ENCODE assay signal across 8 mouse cellular contexts in genomic region chr3:69721814-69722186, GRCm38 (mm10). TPM values are rescaled to one million over a fixed set of nuclear protein-coding genes. Genes with fewer than 3 reads are reported as not detected.
DNase-seq lines count a peak whose midpoint lies in the region; ATAC-seq lines count a peak whose summit lies in the region.

TSS of gene Nmd3 (plus strand) at chr3:69721985.

- H3K27me3 ChIP-seq in forebrain, embryonic 14.5 days (replicated peaks; ENCODE audit: control insufficient read depth, insufficient read depth, low read length): no peaks in the 10 kb centered on the region
- no peaks in the 10 kb centered on the region for H3K27me3 ChIP-seq in neural tube, embryonic 15.5 days (replicated peaks)

- intact Hi-C loops in heart, postnatal 14 days (cut with DNase I): no loop called here

- peak within 1 kb of the TSS; percentile 80 for H3K27ac ChIP-seq in forebrain, embryonic 14.5 days (ENCODE audit: low read depth, low read length)
- H3K27ac ChIP-seq in neural tube, embryonic 15.5 days (replicated peaks): peak within 1 kb of the TSS; percentile 92

- peak within 1 kb of the TSS; percentile 88 for H3K4me2 ChIP-seq in forebrain, embryonic 14.5 days (ENCODE audit: low read length)
- H3K4me2 ChIP-seq in neural tube, embryonic 15.5 days: peak within 1 kb of the TSS; percentile 81

- peak; percentile 97 for ATAC-seq in forebrain, embryonic 14.5 days
- peak; percentile 98 for ATAC-seq in neural tube, embryonic 15.5 days (ENCODE audit: low FRiP score)

- H3K4me3 ChIP-seq in forebrain, embryonic 14.5 days (ENCODE audit: low read depth, low read length): peak within 1 kb of the TSS; percentile 96
- peak within 1 kb of the TSS; percentile 98 for H3K4me3 ChIP-seq in neural tube, embryonic 15.5 days (replicated peaks)

- H3K9me3 ChIP-seq in forebrain, embryonic 14.5 days (replicated peaks; ENCODE audit: control insufficient read depth, low read length): no peaks in the 10 kb centered on the region
- no peaks in the 10 kb centered on the region for H3K9me3 ChIP-seq in neural tube, embryonic 15.5 days (replicated peaks)

- WGBS in forebrain, embryonic 14.5 days: under 1% methylated on average over 32 of the region's 33 CpGs
- 0% methylated on average over 29 of the region's 33 CpGs for WGBS in neural tube, embryonic 15.5 days

- peak within 1 kb of the TSS; percentile 91 for H3K9ac ChIP-seq in forebrain, embryonic 14.5 days (ENCODE audit: low read length)
- H3K9ac ChIP-seq in neural tube, embryonic 15.5 days (replicated peaks): peak within 1 kb of the TSS; percentile 91

- H3K36me3 ChIP-seq in forebrain, embryonic 14.5 days (ENCODE audit: control insufficient read depth, insufficient read depth, low read length): no peaks in the 10 kb centered on the region
- H3K36me3 ChIP-seq in neural tube, embryonic 15.5 days: no peaks in the 10 kb centered on the region

- H3K4me1 ChIP-seq in forebrain, embryonic 14.5 days (ENCODE audit: control insufficient read depth, insufficient read depth, low read length): no peaks in the 10 kb centered on the region
- peaks cover 23% of the 10 kb centered on the region for H3K4me1 ChIP-seq in neural tube, embryonic 15.5 days

- DNase-seq in ES-CJ7 (ENCODE audit: low read depth, low spot score): peak; percentile 98
- peak; percentile 82 for DNase-seq in cerebellum, adult 11 months
- peak; percentile 98 for DNase-seq in forebrain, embryonic 14.5 days (ENCODE audit: low spot score)
- peak; percentile 89 to 93 for DNase-seq in heart, postnatal 14 days
- peak; percentile 88 for DNase-seq in layer of hippocampus, adult 11-12 months (ENCODE audit: low spot score)
- DNase-seq in lung, adult 18-20 months: peak; percentile 88 to 93
- peak; percentile 95 for DNase-seq in testis, postnatal 14 days (ENCODE audit: low spot score)

RNA-seq across cellular contexts. Expression of gene Nmd3, which starts in this region (rescaled TPM):
- 132 and 136 TPM in 2 replicates for polyA plus RNA-seq in forebrain, embryonic 14.5 days (2014; fragmentation: Nextera tagmentation; extraction: Ambion mirVana)
- 10 to 100 TPM; 34.7 to 44.2 TPM for total RNA-seq in heart, postnatal 14 days (2021)
- polyA plus RNA-seq in neural tube, embryonic 15.5 days (2015; fragmentation: Nextera tagmentation; extraction: Ambion mirVana): 97.0 and 117 TPM in 2 replicates

Comparison
In these comparisons a context has a peak if more than half of its experiments do, and no peak if none do; other contexts are left out.
1. Peak in every context shown above with its lines: DNase-seq, ATAC-seq, H3K4me3 ChIP-seq and H3K27ac ChIP-seq.